Mouse (Mus musculus) midbrain, embryonic 14.5 days (tissue): ENCODE results near the gene Psmd11. TPM values are rescaled to one million over a fixed set of nuclear protein-coding genes. Genes with fewer than 3 reads are reported as not detected.

Experiments used
- ATAC-seq: fragments of 200-750 bp; cut with Nextera tagmentation; 2 replicates; pipeline ENCODE4 v1.8.0; 2017; ENCODE audit warnings: moderate number of reproducible peaks, moderate library complexity; ENCODE audit not compliant: low FRiP score, low TSS enrichment
- DNase-seq: peaks from one replicate; pipeline ENCODE4 v3.0.0-alpha.2; 2015
- H3K27ac ChIP-seq: fragments of 300-500 bp; sonication (generic); replicated peaks from 2 replicates; pipeline ENCODE4 v1.5.1; 2014; ENCODE audit warnings: mild to moderate bottlenecking, low read depth, low read length, moderate library complexity
- H3K27me3 ChIP-seq: fragments of 300-500 bp; sonication (generic); 2 replicates; pipeline ENCODE4 v1.6.1; 2014; ENCODE audit warnings: low read length, control low read depth, mixed read lengths; ENCODE audit not compliant: control insufficient read depth, insufficient read depth
- H3K36me3 ChIP-seq: fragments of 300-500 bp; sonication (generic); 2 replicates; pipeline ENCODE4 v1.6.1; 2014; ENCODE audit warnings: low read length, control low read depth; ENCODE audit not compliant: control insufficient read depth, insufficient read depth
- H3K4me1 ChIP-seq: fragments of 300-500 bp; sonication (generic); 2 replicates; pipeline ENCODE4 v1.6.1; 2014; ENCODE audit warnings: mild to moderate bottlenecking, antibody characterized with exemption, low read length, control low read depth; ENCODE audit not compliant: control insufficient read depth, insufficient read depth
- H3K4me2 ChIP-seq: fragments of 300-500 bp; sonication (generic); 2 replicates; pipeline ENCODE4 v1.6.1; 2014; ENCODE audit warnings: mild to moderate bottlenecking, low read length, moderate library complexity
- H3K4me3 ChIP-seq: fragments of 300-500 bp; sonication (generic); replicated peaks from 2 replicates; pipeline ENCODE4 v1.5.1; 2014; ENCODE audit warnings: low read depth, low read length
- H3K9ac ChIP-seq: fragments of 300-500 bp; sonication (generic); replicated peaks from 2 replicates; pipeline ENCODE4 v1.6.1; 2014; ENCODE audit warnings: mild to moderate bottlenecking, low read length, moderate library complexity
- H3K9me3 ChIP-seq: fragments of 300-500 bp; sonication (generic); 2 replicates; pipeline ENCODE4 v1.6.1; 2016; ENCODE audit warnings: low read length, control low read depth, mixed read lengths; ENCODE audit not compliant: control insufficient read depth
- WGBS: fragments of 180-500 bp; shearing (Covaris S2); extraction: QIAGEN DNeasy Blood & Tissue Kit; methylation state at CpG from one replicate; pipeline ENCODE4 v1.1.7; 2014; 5-methylcytosine and 5-hydroxymethylcytosine counted together
- polyA plus RNA-seq: library from polyadenylated mRNA; unstranded; fragments of >200 nt; fragmentation: Nextera tagmentation; extraction: Ambion mirVana; gene quantifications from 2 replicates; pipeline ENCODE4 v1.2.1, GENCODE M21; 2014

Psmd11 gene
- polyA plus RNA-seq, 1 experiment from 2014 or later = 299 TPM

DNA sequence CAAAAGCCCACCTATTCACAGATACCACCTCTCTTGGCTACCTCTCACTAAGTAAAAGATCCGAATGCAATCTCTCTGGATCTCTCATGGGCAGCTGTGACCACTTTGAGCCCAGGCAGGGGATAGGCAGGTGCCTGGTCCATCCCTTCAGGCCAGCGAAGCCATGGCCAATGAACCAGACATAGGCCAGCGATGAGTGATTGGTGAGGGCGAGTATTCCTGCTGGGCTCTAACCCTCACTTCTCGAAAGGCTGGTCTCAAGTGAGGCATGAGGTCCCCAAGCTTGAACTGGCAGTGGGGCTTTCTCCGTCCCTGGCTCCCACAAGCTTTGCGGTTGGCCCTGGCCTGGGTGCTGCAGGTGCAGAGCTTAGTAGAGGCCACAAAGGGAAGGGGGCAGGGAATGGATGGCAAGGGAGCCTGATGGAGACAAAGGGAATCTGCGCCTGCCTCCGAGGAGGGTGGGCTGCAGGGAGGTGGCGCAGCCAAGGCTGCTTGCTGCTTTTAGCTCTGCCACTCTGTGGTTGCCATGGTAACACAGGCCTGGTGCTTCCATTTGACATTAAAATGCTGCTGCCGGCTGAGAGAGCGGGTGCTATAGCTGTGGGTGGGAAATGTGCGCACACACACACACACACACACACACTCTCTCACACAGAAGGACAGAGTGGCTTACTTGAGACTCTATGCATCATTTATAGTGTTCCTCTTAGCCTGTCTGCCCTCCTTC lies 75.5 kb downstream of the Psmd11 start:
- no peaks in the 10 kb centered on the region for H3K9me3 ChIP-seq
- H3K9ac ChIP-seq = peak overlapping the region; percentile 55
- DNase-seq (peak; percentile 99), ATAC-seq (peak; percentile 94)
- no peaks in the 10 kb centered on the region for H3K27me3 ChIP-seq
- peaks cover 51% of the 10 kb centered on the region for H3K4me1 ChIP-seq
- peak overlapping the region; percentile 100 for H3K27ac ChIP-seq
- no peak overlapping the region for H3K4me3 ChIP-seq
- WGBS = 5% methylated on average over 13 of the region's 13 CpGs
- H3K36me3 ChIP-seq = no peaks in the 10 kb centered on the region
- peak overlapping the region; percentile 33 for H3K4me2 ChIP-seq

DNA sequence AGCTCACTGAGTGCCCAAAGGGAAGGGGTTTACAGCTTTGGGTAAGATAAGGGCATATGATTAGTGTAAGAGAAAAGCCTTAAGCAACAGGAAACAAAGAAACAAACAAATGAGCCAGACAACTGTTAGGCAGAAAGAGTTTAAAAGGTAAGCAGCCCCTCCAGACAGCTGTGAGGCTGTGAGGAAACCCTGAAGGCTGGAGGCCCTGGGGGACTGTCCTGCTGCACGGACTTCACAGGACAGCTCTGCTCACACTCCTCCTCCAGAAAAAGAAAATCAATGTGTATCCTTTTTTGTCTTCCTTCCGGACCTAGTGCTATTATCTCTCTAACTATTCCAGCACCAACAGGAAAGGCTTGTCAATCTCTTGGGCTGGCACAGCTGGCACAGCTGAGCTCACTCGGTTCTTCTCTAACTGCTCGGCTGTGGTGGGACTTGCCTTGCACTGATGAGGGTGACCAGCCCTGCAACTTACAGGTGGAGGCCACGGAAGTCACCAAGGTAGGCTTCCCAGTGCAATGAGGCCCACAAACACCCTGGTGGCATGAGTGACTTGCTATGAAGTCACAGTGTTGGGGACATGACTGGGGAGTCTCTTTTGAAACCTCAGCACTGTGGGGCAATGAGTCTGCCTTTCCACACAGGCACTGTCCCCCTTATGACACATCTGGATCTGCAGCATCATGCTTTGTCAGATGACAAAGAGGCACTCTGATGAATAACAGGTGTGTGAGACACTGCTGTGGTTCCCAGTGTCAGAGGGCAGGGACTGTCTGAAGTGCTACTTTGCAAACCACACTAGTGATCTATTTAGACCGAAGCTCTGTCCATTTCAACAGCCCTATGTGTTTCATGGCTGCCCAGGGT lies 76.3 kb downstream of the Psmd11 start:
- H3K9ac ChIP-seq = peak overlapping the region; percentile 34; the same call in 1 of the 2 replicates
- no peaks in the 10 kb centered on the region for H3K9me3 ChIP-seq
- H3K27me3 ChIP-seq = no peaks in the 10 kb centered on the region
- H3K4me2 ChIP-seq = peak overlapping the region; percentile 27
- peak overlapping the region; percentile 100 for H3K27ac ChIP-seq
- no peak overlapping the region for H3K4me3 ChIP-seq
- DNase-seq = no peak
- peak; percentile 40 for ATAC-seq
- H3K4me1 ChIP-seq = peaks cover 48% of the 10 kb centered on the region
- H3K36me3 ChIP-seq = no peaks in the 10 kb centered on the region
- WGBS = 23% methylated on average over 6 of the region's 6 CpGs

DNA sequence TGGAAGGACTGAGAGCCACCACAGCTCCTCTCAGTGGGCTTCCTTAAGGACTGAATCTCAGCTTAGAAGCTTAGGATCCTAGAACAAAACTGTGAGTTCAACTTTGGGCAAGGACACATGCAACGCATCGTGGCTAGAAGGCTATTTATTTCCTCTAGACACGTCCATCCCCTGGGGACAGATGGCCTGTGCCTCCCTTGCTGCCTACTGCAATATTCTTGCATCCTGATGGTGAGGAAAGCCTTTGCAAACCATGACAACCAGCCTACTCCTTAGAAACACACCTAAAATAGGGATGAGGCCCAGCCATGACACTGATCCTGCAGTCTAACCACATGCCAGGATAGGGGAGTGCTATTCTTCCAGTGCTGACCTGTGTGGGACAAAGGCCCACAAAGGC lies 77.2 kb downstream of the Psmd11 start:
- Histone ChIP-seq H3K36me3 (no peaks in the 10 kb centered on the region), H3K4me3 (no peak overlapping the region), H3K9me3 (no peaks in the 10 kb centered on the region), H3K4me2 (no peak overlapping the region), H3K4me1 (peaks cover 47% of the 10 kb centered on the region), H3K27me3 (no peaks in the 10 kb centered on the region), H3K27ac (peak overlapping the region; percentile 100), H3K9ac (no peak overlapping the region)
- ATAC-seq = no peak
- no peak for DNase-seq
- WGBS = 91% methylated on average over 3 of the region's 3 CpGs

DNA sequence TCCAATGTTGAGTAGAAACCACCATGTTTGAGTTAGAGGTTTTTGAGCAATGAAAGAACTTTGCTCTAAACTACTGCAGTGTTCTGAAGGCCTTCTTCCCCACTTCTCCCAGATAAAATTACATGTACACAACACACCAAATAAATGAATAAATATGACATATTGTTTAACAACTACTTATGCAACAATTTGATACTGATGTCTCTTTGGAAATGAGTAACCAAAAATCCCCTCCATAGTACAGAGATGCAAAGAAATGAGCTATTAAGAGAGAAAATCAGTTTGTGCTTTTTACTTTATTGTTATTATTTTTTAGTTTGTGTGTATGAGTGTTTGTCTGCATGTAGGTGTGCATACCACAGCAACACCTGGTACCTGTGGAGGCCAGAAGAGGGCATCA lies 78.1 kb downstream of the Psmd11 start:
- Histone ChIP-seq H3K9ac (no peak overlapping the region), H3K27me3 (no peaks in the 10 kb centered on the region), H3K27ac (no peak overlapping the region), H3K4me1 (peaks cover 47% of the 10 kb centered on the region), H3K36me3 (no peaks in the 10 kb centered on the region), H3K9me3 (no peaks in the 10 kb centered on the region), H3K4me3 (no peak overlapping the region), H3K4me2 (no peak overlapping the region)
- DNase-seq = no peak
- no peak for ATAC-seq

DNA sequence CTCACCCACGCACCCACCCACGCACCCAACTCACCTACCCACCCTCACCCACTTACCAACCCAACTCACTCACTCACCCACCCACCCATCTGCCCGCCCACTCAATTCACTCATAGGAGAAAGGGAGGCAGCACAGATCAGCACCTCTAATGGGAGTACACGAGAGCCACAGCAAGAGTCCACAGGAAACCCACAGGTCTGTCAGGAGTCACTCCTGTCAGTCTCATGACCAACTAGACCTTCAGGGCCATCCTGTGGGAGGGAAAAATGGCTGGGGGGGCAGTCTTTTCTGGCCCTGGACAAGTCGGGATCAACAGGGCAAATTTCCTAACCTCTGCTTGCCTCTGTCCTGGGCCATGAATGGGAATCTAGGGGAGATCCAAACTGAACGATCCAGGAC lies 79.4 kb downstream of the Psmd11 start:
- H3K4me1 ChIP-seq = peaks cover 49% of the 10 kb centered on the region
- H3K36me3 ChIP-seq = no peaks in the 10 kb centered on the region
- H3K9me3 ChIP-seq = no peaks in the 10 kb centered on the region
- no peak for DNase-seq
- 91% methylated on average over 6 of the region's 6 CpGs for WGBS
- no peak for ATAC-seq
- H3K9ac ChIP-seq = no peak overlapping the region
- no peak overlapping the region for H3K4me2 ChIP-seq
- H3K27ac ChIP-seq = no peak overlapping the region
- H3K27me3 ChIP-seq = no peaks in the 10 kb centered on the region
- H3K4me3 ChIP-seq = no peak overlapping the region

DNA sequence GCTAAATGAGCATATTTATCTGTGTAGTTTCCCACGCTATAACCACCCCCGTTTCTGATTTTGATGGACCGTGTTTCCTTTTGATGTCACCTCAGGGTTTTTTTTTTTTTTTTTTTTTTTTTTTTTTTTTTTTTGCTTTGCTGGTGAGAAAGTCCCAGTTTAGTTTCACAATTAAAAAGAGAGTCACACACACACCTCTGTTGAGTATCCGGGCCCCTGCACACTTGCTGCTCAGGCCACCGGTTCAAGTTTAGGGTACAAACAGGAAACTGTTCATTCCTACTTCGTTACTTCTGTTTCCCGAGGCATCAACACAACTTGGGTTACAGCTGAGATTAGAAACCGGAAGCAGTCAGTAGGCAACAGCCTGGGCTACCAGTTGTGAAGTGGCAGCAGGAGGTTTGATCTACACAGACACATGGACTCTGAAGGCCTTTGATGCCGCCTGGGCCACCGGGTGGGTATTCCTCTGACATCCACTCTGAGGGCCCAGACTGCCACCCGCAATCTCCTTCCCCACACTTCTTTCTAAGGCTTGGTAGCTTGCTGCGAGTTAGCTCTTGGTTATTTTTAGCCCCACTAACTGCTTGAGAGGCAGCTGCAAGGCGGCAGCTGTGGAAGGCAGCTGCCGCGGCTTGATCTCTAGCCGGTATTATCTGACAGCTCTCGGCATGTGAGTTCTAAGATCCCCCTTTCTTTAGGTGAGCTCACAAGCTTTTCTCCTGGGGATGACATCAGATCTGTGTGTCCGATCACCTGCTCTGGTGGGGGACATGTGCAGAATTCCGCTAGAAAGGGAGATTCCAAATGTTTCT lies 80.2 kb downstream of the Psmd11 start:
- Histone ChIP-seq H3K27ac (peak overlapping the region; percentile 69), H3K4me1 (peaks cover 47% of the 10 kb centered on the region), H3K9ac (peak overlapping the region; percentile 27; the same call in 1 of the 2 replicates), H3K27me3 (no peaks in the 10 kb centered on the region), H3K9me3 (no peaks in the 10 kb centered on the region), H3K4me2 (no peak overlapping the region), H3K36me3 (no peaks in the 10 kb centered on the region), H3K4me3 (no peak overlapping the region)
- WGBS = 38% methylated on average over 19 of the region's 19 CpGs
- ATAC-seq = no peak
- peak; percentile 50 for DNase-seq

DNA sequence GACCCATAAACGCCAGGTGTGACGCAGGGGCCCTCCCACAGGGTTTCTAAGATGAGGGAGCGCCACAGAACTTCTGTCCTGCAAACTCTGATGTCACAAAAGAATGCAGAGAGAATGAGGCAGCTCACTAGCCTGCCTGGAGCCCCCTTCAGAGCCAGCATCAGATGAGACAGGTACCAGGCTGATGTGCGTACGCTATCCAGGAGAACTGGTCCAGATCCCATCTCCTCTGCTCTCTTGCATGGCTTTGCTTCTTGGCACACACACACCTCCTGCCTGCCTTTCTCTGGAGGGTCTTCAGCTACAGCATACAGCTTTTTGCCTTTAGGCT lies 80.7 kb downstream of the Psmd11 start:
- Histone ChIP-seq H3K9me3 (no peaks in the 10 kb centered on the region), H3K27ac (peak overlapping the region; percentile 69), H3K4me2 (no peak overlapping the region), H3K4me3 (no peak overlapping the region), H3K4me1 (peaks cover 49% of the 10 kb centered on the region), H3K9ac (peak overlapping the region; percentile 27; the same call in 1 of the 2 replicates), H3K27me3 (no peaks in the 10 kb centered on the region), H3K36me3 (no peaks in the 10 kb centered on the region)
- ATAC-seq = no peak
- 70% methylated on average over 5 of the region's 5 CpGs for WGBS
- DNase-seq = no peak

DNA sequence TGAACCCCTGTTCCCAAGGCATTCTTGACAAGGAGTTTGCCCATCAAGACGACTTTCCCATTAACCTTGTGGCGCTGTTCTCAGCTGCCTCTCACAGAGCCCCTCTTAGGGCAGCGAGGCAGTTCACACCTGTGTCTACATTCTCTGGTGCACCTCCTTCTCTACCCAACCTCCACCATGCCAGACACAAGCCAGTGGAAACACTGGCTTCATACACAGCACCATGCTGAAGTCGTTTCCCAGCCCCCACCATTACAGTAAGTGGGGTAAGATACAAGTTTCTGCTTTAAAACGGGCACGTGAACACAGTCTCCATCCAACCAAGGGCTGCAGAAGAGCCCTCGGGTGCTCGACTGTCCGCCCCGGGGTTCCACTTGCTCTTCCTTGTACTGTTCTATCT lies 81.7 kb downstream of the Psmd11 start:
- no peak overlapping the region for H3K9ac ChIP-seq
- no peaks in the 10 kb centered on the region for H3K9me3 ChIP-seq
- no peak overlapping the region for H3K4me3 ChIP-seq
- H3K27me3 ChIP-seq = no peaks in the 10 kb centered on the region
- H3K4me2 ChIP-seq = no peak overlapping the region
- ATAC-seq = no peak
- no peaks in the 10 kb centered on the region for H3K36me3 ChIP-seq
- no peak for DNase-seq
- 86% methylated on average over 10 of the region's 10 CpGs for WGBS
- no peak overlapping the region for H3K27ac ChIP-seq
- H3K4me1 ChIP-seq = peaks cover 47% of the 10 kb centered on the region
